Mouse (Mus musculus): ENCODE measurements at regions not wholly inside any gene's neighbourhood (a gene's known extent, or its start where the extent isn't known, plus 50 kb on each side); places are given as distances from the start of the nearest gene placed in this dataset.

DNA sequence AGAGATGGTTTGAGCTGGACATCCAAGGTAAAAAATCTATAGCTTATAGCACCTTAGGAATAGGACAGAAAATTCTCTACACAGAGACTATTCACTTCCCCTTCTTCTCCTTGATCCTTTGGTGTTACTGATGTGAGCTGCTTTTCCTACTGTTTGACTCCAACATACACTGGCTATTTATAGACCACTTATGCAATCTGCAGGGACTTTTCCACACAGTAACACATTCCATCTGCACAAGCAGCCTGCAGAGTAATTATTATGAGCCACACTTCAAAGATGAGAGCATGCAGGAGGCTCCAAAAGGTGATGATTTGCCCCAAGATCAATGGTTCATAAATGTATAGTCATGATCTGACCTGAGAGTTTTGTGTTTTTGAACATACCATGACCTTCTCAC lies 925.7 kb downstream of the Gsdmc2 start:
- Histone ChIP-seq H3K27ac (replicated peaks) (no peak overlapping the region), H3K9ac (no peak overlapping the region), H3K4me3 (replicated peaks) (no peak overlapping the region), H3K36me3 (replicated peaks) (no peaks in the 10 kb centered on the region), H3K27me3 (no peaks in the 10 kb centered on the region), H3K4me1 (replicated peaks) (no peaks in the 10 kb centered on the region), H3K4me2 (no peak overlapping the region), H3K9me3 (replicated peaks) (no peaks in the 10 kb centered on the region)
- no peak for ATAC-seq (ENCODE audit: insufficient read depth)

DNA sequence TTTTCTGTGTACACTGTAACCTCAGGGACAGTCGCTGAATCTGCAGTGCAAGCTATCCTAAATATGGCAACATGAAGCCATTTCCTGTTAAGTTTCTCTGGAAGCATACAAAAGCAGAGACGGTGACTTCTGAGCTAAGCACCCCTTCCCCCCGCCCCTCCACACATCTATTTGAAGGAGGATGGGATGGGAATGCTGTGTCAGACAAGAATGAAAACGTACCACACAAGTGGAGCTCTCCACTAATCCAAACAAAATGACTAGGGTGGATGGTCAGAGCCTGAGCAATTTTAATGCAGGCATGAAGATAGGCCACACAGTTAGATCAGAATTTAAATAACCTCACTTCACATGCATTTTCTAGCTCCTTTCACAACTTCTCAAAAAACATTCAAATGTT lies 936.6 kb downstream of the Gsdmc2 start:
- Histone ChIP-seq H3K27ac (replicated peaks) (no peak overlapping the region), H3K27me3 (no peaks in the 10 kb centered on the region), H3K4me1 (replicated peaks) (no peaks in the 10 kb centered on the region), H3K9me3 (replicated peaks) (no peaks in the 10 kb centered on the region), H3K9ac (no peak overlapping the region), H3K4me2 (no peak overlapping the region), H3K4me3 (replicated peaks) (no peak overlapping the region), H3K36me3 (replicated peaks) (no peaks in the 10 kb centered on the region)
- no peak for ATAC-seq (ENCODE audit: insufficient read depth)
- 25% methylated on average over 4 of the region's 4 CpGs for WGBS (ENCODE audit: insufficient replicate concordance)

DNA sequence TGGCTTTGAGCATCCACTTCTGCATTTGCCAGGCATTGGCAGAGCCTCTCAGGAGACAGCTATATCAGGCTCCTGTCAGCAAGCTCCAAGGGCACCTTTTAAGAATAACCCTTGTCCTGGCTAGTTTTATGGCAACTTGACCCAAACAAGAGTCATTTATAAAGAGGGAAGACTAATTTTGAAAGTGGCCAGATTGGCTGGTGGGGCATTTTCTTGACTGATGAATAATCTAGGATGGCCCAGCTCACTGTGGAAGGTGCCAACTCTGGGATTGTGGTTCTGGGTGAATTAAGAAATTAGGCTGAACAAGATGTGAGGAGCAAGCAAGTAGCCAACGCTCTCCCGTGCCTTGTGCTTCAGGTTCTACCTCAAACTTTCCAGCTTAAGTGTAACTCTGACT lies 937.8 kb downstream of the Gsdmc2 start:
- no peak overlapping the region for H3K27ac ChIP-seq (replicated peaks)
- H3K4me1 ChIP-seq (replicated peaks) = no peaks in the 10 kb centered on the region
- H3K9me3 ChIP-seq (replicated peaks) = no peaks in the 10 kb centered on the region
- ATAC-seq (ENCODE audit: insufficient read depth) = no peak
- H3K27me3 ChIP-seq = no peaks in the 10 kb centered on the region
- no peaks in the 10 kb centered on the region for H3K36me3 ChIP-seq (replicated peaks)
- WGBS (ENCODE audit: insufficient replicate concordance) = 75% methylated on average over 2 of the region's 2 CpGs
- no peak overlapping the region for H3K4me2 ChIP-seq
- H3K9ac ChIP-seq = no peak overlapping the region
- no peak overlapping the region for H3K4me3 ChIP-seq (replicated peaks)

DNA sequence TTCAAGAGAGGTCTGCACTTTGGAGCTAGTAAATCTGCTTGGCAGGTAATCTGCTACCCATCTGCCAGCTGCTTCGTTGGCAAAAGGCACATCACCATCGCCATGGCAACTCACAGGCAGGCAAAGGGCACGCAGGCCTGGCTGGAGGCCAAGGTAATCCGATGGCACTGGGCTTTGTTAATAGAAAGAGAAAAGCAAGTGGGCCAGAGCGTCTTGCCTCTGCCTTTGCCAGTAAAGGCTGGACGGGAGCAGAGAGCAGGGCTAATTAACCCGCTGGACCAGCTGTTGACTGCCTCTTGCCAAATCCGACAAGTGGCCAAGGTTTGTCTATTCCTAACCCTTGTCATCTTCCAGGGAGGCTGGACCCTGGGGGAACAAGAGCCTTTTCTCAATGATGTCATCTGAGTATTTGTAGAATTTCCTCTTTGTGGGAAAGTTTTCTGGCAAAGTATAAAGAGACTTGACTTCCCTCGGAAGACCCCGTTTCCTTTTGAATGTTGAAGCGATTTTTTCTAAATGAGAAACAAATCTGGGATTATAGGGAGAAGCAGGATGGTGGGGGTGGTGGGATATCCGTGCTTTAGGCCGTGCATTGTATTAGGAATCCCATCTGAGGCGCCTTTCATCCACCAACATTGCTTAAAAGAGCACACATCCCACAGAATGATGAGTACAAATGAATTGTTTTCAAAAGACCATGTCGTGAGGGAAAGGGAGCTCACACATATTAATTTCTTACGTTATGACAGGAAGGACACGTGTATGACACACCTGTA lies 941.7 kb downstream of the Gsdmc2 start:
- no peaks in the 10 kb centered on the region for H3K36me3 ChIP-seq (replicated peaks)
- no peaks in the 10 kb centered on the region for H3K9me3 ChIP-seq (replicated peaks)
- H3K4me3 ChIP-seq (replicated peaks) = no peak overlapping the region
- no peak overlapping the region for H3K9ac ChIP-seq
- no peak overlapping the region for H3K27ac ChIP-seq (replicated peaks)
- H3K4me1 ChIP-seq (replicated peaks) = no peaks in the 10 kb centered on the region
- ATAC-seq (ENCODE audit: insufficient read depth) = no peak
- WGBS (ENCODE audit: insufficient replicate concordance) = 37% methylated on average over 17 of the region's 17 CpGs
- H3K4me2 ChIP-seq = no peak overlapping the region
- H3K27me3 ChIP-seq = no peaks in the 10 kb centered on the region

DNA sequence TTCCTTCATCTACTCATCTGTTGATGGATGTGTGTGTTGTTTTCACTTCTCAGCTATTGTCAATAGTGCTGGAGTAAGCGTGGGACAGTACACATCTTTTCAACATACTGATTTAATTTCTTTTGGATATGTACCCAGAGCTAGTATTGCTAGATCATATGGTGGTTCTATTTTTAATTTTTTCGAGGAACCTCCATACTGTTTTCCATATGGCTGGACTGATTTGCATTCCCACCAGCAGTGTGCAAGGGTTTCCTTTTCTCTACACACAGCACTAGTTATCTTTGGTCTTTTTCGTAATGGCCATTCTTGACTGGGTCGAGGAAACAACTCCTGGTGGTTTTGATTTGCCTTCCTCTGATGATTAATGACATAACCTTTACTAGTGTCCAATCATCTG lies 943.0 kb downstream of the Gsdmc2 start:
- no peak for ATAC-seq (ENCODE audit: insufficient read depth)
- Histone ChIP-seq H3K27me3 (no peaks in the 10 kb centered on the region), H3K9me3 (replicated peaks) (no peaks in the 10 kb centered on the region), H3K36me3 (replicated peaks) (no peaks in the 10 kb centered on the region), H3K4me2 (no peak overlapping the region), H3K27ac (replicated peaks) (no peak overlapping the region), H3K4me3 (replicated peaks) (no peak overlapping the region), H3K4me1 (replicated peaks) (no peaks in the 10 kb centered on the region), H3K9ac (no peak overlapping the region)
- 59% methylated on average over 4 of the region's 4 CpGs for WGBS (ENCODE audit: insufficient replicate concordance)

DNA sequence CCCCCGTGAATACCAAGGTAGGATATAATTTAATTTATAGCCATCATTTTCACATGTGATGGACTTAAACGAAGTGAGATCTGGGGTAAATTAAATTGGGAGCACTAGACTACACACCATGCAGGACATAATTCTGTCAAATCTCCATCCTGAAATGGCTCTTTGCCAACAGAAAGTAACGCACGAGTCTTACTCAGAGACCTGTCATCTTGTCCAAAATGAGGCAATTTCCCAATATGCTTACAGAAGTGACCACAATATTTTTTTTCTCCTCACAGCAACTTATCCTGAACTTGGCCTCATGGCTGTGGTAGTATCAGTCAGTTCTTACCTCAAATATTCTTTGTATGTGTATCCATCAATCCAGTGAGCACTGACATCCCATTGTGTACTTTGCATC lies 955.2 kb downstream of the Gsdmc2 start:
- Histone ChIP-seq H3K36me3 (replicated peaks) (no peaks in the 10 kb centered on the region), H3K4me3 (replicated peaks) (no peak overlapping the region), H3K27ac (replicated peaks) (no peak overlapping the region), H3K4me1 (replicated peaks) (no peaks in the 10 kb centered on the region), H3K9ac (no peak overlapping the region), H3K27me3 (no peaks in the 10 kb centered on the region), H3K4me2 (no peak overlapping the region), H3K9me3 (replicated peaks) (no peaks in the 10 kb centered on the region)
- WGBS (ENCODE audit: insufficient replicate concordance) = 52% methylated on average over 4 of the region's 4 CpGs
- no peak for ATAC-seq (ENCODE audit: insufficient read depth)

DNA sequence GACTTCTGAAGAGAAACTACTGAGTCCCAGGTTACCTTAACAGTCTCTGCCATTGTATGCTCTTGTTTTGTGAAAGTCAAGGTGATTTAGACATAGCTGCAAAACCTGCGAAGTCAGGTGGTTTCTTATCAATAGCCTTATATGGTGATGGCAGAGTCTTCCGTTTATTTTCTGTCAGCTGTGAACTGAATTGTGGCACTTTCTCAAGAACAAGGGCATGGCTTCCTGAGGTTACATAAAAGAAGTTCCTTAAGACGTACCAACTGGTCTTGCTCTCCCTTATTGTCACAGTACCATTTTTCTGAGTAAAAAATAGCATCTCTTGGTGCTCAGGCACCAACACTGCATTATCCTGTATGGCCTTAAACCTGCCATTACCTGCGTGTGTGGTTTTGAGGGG lies 959.6 kb downstream of the Gsdmc2 start:
- no peak overlapping the region for H3K4me3 ChIP-seq (replicated peaks)
- H3K27ac ChIP-seq (replicated peaks) = no peak overlapping the region
- H3K36me3 ChIP-seq (replicated peaks) = no peaks in the 10 kb centered on the region
- no peak overlapping the region for H3K4me2 ChIP-seq
- H3K9ac ChIP-seq = no peak overlapping the region
- no peaks in the 10 kb centered on the region for H3K27me3 ChIP-seq
- H3K9me3 ChIP-seq (replicated peaks) = no peaks in the 10 kb centered on the region
- no peak for ATAC-seq (ENCODE audit: insufficient read depth)
- no peaks in the 10 kb centered on the region for H3K4me1 ChIP-seq (replicated peaks)
- WGBS (ENCODE audit: insufficient replicate concordance) = 56% methylated on average over 4 of the region's 4 CpGs

DNA sequence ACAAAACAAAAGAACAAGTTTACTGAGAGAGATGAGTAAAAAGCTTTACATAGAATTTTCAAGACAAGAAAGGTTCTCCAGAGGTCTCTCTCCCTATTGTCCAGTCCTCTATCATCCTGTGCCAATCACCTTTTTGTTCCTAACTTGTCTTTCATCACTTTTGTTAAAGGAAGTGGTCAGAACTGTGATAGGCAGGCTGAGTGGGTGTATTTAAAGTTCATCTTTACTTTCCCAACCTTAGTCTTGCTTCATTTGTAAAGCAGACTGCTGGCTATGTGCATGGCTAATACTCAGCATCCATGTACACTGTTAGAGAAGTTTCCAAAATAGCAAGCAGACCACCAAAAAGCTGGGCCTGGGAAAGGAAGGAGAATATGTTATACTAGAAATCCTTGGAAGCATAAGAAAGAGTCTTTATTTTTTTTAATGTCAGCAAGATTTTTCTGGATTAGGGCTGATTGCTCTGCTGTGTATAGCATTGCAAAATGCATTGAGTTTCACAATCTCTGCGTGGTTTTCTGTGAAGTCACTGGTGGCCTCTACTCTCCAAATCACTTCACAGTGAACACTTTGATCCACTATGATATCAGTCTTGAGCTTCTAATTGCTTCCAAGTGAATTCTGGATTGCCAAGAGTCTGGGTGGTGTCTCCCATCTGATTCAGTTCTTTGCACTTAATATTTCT lies 973.8 kb downstream of the Gsdmc2 start:
- no peak for ATAC-seq (ENCODE audit: insufficient read depth)
- no peaks in the 10 kb centered on the region for H3K9me3 ChIP-seq (replicated peaks)
- no peaks in the 10 kb centered on the region for H3K27me3 ChIP-seq
- H3K27ac ChIP-seq (replicated peaks) = no peak overlapping the region
- H3K4me3 ChIP-seq (replicated peaks) = no peak overlapping the region
- 24% methylated on average over 1 of the region's 1 CpGs for WGBS (ENCODE audit: insufficient replicate concordance)
- no peaks in the 10 kb centered on the region for H3K4me1 ChIP-seq (replicated peaks)
- H3K9ac ChIP-seq = no peak overlapping the region
- H3K4me2 ChIP-seq = no peak overlapping the region
- H3K36me3 ChIP-seq (replicated peaks) = no peaks in the 10 kb centered on the region

DNA sequence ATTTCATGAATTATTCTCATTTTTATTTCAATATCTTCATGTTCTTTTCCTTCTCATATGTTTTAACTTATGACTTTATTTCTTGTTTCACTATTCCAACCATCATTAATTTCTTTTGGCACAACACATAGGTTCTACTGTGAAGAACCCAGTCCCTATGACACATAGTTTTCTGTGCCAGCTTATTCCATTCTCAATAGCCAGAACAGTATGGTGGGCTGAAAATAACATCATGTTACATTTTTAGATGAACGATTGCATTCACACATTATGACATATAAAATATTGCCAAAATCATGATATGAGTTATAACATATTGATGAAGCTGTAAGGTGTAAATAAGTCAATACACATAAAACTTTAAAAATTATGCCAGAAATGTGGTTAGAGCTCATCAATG lies 982.4 kb downstream of the Gsdmc2 start:
- H3K4me3 ChIP-seq (replicated peaks) = no peak overlapping the region
- H3K4me2 ChIP-seq = no peak overlapping the region
- no peaks in the 10 kb centered on the region for H3K4me1 ChIP-seq (replicated peaks)
- no peaks in the 10 kb centered on the region for H3K27me3 ChIP-seq
- H3K9me3 ChIP-seq (replicated peaks) = no peaks in the 10 kb centered on the region
- no peaks in the 10 kb centered on the region for H3K36me3 ChIP-seq (replicated peaks)
- WGBS (ENCODE audit: insufficient replicate concordance) = 60% methylated on average over 1 of the region's 1 CpGs
- H3K9ac ChIP-seq = no peak overlapping the region
- ATAC-seq (ENCODE audit: insufficient read depth) = no peak
- no peak overlapping the region for H3K27ac ChIP-seq (replicated peaks)

DNA sequence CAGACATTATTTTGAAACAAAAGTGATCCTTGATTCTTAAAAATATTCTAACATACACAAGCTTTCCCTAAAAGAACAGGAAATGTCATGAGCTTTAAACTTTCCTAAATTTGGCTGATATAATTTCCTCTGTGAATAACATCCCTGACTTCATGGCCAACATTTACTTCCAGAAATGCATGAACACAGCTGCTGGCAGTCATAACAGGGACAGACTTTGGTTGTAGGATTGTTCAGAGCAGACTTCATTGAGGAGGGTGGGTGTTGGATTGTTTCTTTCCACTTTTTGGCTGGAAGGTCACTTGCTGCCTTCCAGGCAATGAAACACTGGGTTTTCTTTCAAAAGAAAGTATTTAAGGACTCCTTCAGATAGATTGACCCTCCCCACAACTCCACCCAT lies 983.6 kb downstream of the Gsdmc2 start:
- Histone ChIP-seq H3K9ac (no peak overlapping the region), H3K36me3 (replicated peaks) (no peaks in the 10 kb centered on the region), H3K27ac (replicated peaks) (no peak overlapping the region), H3K4me2 (no peak overlapping the region), H3K9me3 (replicated peaks) (no peaks in the 10 kb centered on the region), H3K4me3 (replicated peaks) (no peak overlapping the region), H3K27me3 (no peaks in the 10 kb centered on the region), H3K4me1 (replicated peaks) (no peaks in the 10 kb centered on the region)
- no peak for ATAC-seq (ENCODE audit: insufficient read depth)

DNA sequence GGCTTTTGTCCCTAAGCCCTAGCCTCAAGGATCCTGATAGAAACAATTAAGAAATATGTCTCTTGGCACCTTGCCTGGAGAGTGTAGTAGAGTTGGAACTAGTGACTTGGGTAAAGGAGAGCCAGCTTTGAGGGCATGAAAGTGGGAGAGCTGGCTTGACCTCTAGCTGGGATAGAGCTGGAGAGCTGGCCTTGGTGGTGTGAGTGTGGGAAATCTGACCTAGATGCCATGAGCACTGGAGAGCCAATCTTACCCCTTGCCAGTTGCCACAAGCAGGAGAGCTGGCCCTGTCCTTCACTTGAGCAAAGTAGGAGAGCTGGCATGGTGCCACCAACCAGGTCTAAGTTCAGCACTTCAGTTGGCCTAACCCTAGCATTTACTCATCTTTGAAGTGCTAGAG lies 995.7 kb downstream of the Gsdmc2 start:
- no peaks in the 10 kb centered on the region for H3K36me3 ChIP-seq (replicated peaks)
- ATAC-seq (ENCODE audit: insufficient read depth) = no peak
- no peak overlapping the region for H3K27ac ChIP-seq (replicated peaks)
- H3K4me2 ChIP-seq = no peak overlapping the region
- H3K27me3 ChIP-seq = no peaks in the 10 kb centered on the region
- no peaks in the 10 kb centered on the region for H3K4me1 ChIP-seq (replicated peaks)
- H3K4me3 ChIP-seq (replicated peaks) = no peak overlapping the region
- H3K9me3 ChIP-seq (replicated peaks) = no peaks in the 10 kb centered on the region
- no peak overlapping the region for H3K9ac ChIP-seq

DNA sequence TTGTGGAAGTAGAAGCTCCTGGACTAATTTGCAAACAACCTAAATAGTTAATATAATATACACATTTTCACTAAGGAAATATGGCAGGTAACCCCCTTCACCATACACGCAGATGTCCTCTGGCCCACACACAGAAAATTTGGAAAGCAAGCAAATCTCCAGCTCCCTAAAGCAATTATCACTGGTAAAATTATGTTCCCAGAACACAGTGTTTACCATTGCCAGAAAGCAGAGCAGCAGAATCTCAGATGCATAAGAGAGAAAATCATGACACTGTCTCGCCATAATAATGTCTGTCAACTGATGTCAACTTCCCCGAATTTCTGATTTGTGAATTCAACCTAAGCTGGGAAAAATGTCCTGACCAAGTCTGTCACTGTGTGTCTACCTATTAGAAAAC lies 999.1 kb downstream of the Gsdmc2 start:
- H3K4me3 ChIP-seq (replicated peaks) = no peak overlapping the region
- no peak overlapping the region for H3K9ac ChIP-seq
- ATAC-seq (ENCODE audit: insufficient read depth) = no peak
- H3K4me2 ChIP-seq = no peak overlapping the region
- H3K36me3 ChIP-seq (replicated peaks) = no peaks in the 10 kb centered on the region
- no peaks in the 10 kb centered on the region for H3K4me1 ChIP-seq (replicated peaks)
- no peaks in the 10 kb centered on the region for H3K27me3 ChIP-seq
- WGBS (ENCODE audit: insufficient replicate concordance) = 50% methylated on average over 3 of the region's 3 CpGs
- no peaks in the 10 kb centered on the region for H3K9me3 ChIP-seq (replicated peaks)
- no peak overlapping the region for H3K27ac ChIP-seq (replicated peaks)
